Mouse (Mus musculus) megakaryocyte progenitor cell, adult 5-6 weeks (primary cell): ENCODE measurements around the gene Esam. TPM values are rescaled to one million over a fixed set of nuclear protein-coding genes. Genes with fewer than 3 reads are reported as not detected.

Experiments used
- ATAC-seq: replicated peaks from 2 replicates; pipeline ENCODE4 v1.8.0; 2016; ENCODE audit warnings: mild to moderate bottlenecking, moderate TSS enrichment, inconsistent platforms; ENCODE audit not compliant: poor library complexity
- total RNA-seq, 2 experiments: library from RNA; stranded (forward) in 1 of 2; stranded (reverse) in 1 of 2; fragments of 157-497, 149-512 nt in 1 of 2; fragments of 200-1000 nt in 1 of 2; gene quantifications; 2 replicates each; pipeline versions ENCODE4 v1.2.3 to v1.2.4; 2015 to 2017

The Esam gene
- total RNA-seq, 2 experiments from 2014 or later, result 0.29 to 0.94 TPM

DNA sequence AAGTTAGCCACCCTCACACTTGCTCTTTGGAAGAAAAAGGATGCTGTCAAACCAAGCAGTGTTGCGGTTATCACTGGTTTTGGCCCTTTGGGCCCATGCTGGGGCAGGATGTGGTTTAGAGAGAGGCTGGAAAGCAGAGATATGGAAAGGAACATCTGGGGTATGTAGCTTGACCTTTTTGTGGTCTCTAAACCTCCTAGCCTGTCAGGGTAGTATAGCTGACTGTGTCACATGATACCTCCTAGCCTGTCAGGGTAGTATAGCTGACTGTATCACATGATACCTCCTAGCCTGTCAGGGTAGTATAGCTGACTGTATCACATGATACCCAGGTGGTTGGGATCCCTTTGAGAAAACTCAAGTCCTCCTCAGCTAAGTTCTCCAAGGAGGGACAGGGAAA lies 26.4 kb downstream of the Esam start:
- ATAC-seq, result peak; percentile 64

DNA sequence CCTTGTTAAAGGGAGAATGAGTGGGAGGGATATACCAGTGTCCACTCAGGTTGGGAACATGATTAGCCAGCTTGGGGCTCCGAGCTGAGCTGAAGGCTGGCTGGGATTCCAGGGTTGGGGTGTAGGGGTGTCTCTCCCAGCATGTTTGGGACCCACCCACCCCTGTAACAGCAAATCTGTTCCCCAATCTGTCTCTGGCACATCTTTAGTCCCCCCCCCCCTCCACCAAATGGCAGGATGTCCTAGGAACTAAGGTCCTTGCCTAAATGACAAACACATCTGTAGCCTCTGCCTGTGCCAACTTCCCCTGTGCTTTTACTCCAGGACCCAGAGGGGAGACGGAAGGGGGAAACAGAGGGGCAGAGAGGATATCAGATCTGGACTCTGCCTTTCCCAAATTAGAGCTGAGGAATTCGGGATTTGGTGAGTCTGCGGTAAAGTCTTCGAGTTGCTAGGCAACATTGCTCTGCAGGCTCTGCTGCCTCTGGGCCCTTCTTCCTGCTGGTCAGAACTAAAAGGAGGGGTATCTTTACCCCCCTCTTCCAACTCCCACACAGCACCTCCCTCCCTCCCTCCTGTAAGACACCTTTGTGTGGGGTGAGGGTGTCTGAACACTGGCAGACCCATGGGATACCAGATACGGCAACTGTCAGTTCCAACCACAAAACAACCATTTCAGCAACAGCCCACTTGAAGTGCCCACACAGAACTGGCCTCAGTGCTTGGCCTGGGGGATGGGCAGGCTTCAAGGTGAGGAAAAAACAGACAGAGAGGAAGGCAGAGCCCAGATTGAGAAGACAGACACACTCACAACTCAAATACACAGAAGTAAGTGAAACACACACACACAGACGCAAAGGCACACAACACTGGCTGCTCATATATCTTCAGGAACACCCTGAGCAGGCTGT lies 27.2 kb downstream of the Esam start, which contains the start of gene Siae:
Gene Siae, plus strand, starts transcription at position 861 of the 911 bp plus-strand sequence.
- ATAC-seq, result no peak

DNA sequence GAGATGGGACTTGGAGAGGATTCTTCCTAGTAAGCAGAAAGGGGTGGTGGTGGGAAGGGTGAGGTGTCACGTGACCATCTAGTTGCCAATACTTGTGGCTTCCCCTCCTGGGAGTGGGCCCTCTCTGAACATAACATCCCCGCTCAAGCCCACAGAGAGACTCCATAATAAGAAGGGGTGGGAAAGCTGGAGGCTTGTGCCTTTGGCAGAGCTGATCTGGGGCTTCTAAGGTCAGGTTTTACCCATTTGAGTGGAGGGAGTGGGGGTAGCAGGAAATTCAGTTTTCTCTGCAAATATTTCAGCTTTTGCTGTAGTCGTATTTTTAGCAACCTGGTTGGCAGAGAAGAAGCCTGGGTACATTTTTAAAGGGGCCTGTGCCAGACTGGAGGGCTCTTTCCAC lies 28.5 kb downstream of the Esam start:
- no peak for ATAC-seq

DNA sequence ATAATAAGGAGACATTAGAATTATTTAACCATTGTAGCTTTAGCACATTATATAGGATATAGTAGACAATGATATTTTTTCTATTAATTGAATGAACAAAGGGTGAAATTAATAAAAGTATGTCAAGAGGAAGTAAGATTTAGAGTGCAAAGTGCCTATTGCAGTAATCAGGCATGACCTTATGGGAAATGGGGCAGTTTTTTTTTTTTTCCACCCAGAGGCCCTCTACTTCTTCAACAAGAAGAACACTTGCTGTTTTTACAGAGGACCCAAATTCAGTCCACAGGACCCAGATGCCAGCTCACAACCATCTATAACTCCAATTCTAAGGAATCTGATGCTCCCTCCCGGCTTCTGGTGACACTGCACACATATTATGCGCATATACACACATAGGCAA lies 32.7 kb downstream of the Esam start:
- peak; percentile 29; the same call in 1 of the 2 replicates for ATAC-seq

GRCm38 (mm10) chr9:37563805-37564204 lies 35.9 kb downstream of the Esam start:
- ATAC-seq, result no peak

- ATAC-seq, result peak; percentile 62
These were observed 39.1 kb downstream of the Esam start for GRCm38 (mm10) chr9:37567019-37567418.

- ATAC-seq, result peak; percentile 34
These were observed 39.6 kb downstream of the Esam start for GRCm38 (mm10) chr9:37567454-37567853.

- ATAC-seq, result peak; percentile 29
These were observed 40.2 kb downstream of the Esam start for GRCm38 (mm10) chr9:37567892-37568604.

- no peak for ATAC-seq
These were observed 40.8 kb downstream of the Esam start for GRCm38 (mm10) chr9:37568605-37569214.

DNA sequence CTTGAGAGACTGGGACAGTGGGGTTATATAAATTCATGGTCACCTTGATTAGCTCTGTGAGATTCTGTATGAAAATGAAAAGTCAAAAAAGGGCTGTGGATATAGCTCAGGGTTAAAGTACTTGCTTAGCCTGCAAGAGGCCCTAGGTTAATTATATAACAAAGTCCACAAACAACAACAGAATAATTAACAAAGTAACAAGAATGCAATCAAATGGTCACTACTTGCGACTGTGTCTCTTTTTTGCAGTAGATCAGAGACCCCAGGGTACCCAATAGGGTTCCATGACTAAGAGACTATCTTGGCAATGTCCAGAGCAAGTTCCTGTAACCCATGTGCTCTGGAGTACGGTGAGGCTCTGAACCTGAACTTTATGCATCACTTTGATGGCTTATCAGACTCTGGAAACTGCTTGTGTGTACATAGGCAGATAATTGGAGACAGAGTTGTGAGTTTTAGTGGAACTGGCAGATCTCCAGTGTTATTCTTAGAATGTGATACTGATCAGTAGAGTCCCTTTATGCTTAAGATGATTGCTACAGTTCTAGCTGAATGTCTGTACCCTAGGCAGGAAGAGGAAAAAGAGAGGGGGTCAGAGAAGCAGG lies 41.5 kb downstream of the Esam start:
- 0 out of 2 replicates have a peak, but pooled peaks have one; percentile 7 for ATAC-seq

- peak; percentile 4; the same call in 1 of the 2 replicates for ATAC-seq
These were observed 44.5 kb downstream of the Esam start for GRCm38 (mm10) chr9:37572204-37572876.

DNA sequence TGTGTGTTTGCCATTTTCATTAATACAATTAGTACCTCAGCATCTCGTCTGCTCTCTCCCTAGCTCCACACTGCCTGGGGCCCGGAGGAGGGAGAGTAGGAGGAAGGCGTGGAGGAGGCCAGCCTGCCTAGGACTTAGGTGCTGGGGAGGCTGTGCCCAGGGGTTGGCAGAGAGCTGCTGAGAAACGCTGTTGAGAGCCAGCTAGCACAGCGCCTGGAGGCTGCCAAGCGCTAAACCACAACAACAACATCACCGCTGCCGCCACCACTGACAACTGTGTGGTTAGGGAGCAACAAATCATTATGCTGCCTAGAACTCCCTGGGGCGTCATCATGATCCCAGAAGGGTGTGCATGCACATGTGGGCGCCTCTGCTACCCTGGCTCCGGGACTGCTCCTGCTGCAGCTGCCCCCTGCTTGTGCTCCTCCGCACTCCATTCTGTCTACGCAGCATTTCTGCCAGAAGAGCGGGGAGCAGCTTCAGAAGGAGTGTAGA lies 48.6 kb downstream of the Esam start:
- peak; percentile 86 for ATAC-seq

DNA sequence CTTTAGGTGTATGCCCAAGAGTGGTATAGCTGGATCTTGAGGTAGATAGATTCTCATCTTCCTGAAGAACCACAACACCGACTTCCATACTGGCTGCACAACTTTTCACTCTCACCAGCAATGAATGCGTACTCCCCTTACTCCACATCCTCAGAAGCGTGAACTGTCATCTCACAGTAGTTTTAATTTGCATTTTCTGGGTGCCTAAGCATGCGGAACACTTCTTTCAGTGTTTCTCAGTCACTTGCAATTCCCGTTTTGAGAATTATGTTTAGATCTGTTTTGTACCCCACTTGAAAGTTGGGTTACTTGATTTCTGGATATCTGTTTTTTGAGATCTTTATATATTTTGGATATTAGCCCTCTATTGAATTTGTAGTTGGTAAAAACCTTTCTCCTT lies 55.7 kb downstream of the Esam start:
- ATAC-seq, result no peak

- no peak for ATAC-seq
These were observed 58.8 kb downstream of the Esam start for GRCm38 (mm10) chr9:37586718-37587117.

Other genes starting within 250 kb of the Esam start
- gene Ccdc15, start 179.6 kb upstream of the Esam start, total RNA-seq (2015), result 15.9 and 20.4 TPM in 2 replicates
- 12.9 and 17.9 TPM in 2 replicates for gene Ccdc15, start 179.6 kb upstream of the Esam start, total RNA-seq (2017)
- gene Hepacam, start 160.7 kb upstream of the Esam start, total RNA-seq (2015), result not detected in 2 replicates
- gene Hepacam, start 160.7 kb upstream of the Esam start, total RNA-seq (2017), result not detected in 2 replicates
- gene Robo4, start 126.2 kb upstream of the Esam start, total RNA-seq (2015), result 0.17 and 0.86 TPM in 2 replicates
- 0.30 TPM in 1 of 2 replicates, not detected in the other for gene Robo4, start 126.2 kb upstream of the Esam start, total RNA-seq (2017)
- 0.07 and 0.32 TPM in 2 replicates for gene Robo3, start 94.8 kb upstream of the Esam start, total RNA-seq (2015)
- 0.10 TPM in 1 of 2 replicates, not detected in the other for gene Robo3, start 94.8 kb upstream of the Esam start, total RNA-seq (2017)
- gene Msantd2, start 38.8 kb upstream of the Esam start, total RNA-seq (2015), result 14.8 and 18.3 TPM in 2 replicates
- gene Msantd2, start 38.8 kb upstream of the Esam start, total RNA-seq (2017), result 21.9 and 40.8 TPM in 2 replicates
- gene Vsig2, start 11.2 kb downstream of the Esam start, total RNA-seq (2015), result not detected in 2 replicates
- not detected in 2 replicates for gene Vsig2, start 11.2 kb downstream of the Esam start, total RNA-seq (2017)
- 4.4 and 9.6 TPM in 2 replicates for gene Nrgn, start 24.8 kb downstream of the Esam start, total RNA-seq (2015)
- gene Nrgn, start 24.8 kb downstream of the Esam start, total RNA-seq (2017), result 0.54 and 3.5 TPM in 2 replicates
- 13.4 and 16.9 TPM in 2 replicates for gene Siae, start 27.6 kb downstream of the Esam start, total RNA-seq (2015)
- 9.4 and 11.8 TPM in 2 replicates for gene Siae, start 27.6 kb downstream of the Esam start, total RNA-seq (2017)
- gene Spa17, start 85.6 kb downstream of the Esam start, total RNA-seq (2015), result 2.9 and 6.7 TPM in 2 replicates
- 1.7 and 5.1 TPM in 2 replicates for gene Spa17, start 85.6 kb downstream of the Esam start, total RNA-seq (2017)
- 35.0 and 38.1 TPM in 2 replicates for gene Tbrg1, start 129.2 kb downstream of the Esam start, total RNA-seq (2015)
- gene Tbrg1, start 129.2 kb downstream of the Esam start, total RNA-seq (2017), result 39.9 and 47.8 TPM in 2 replicates
- gene Panx3, start 141.2 kb downstream of the Esam start, total RNA-seq (2015), result not detected in 2 replicates
- not detected in 2 replicates for gene Panx3, start 141.2 kb downstream of the Esam start, total RNA-seq (2017)
- not detected in 2 replicates for gene Olfr160, start 188.2 kb downstream of the Esam start, total RNA-seq (2015)
- gene Olfr160, start 188.2 kb downstream of the Esam start, total RNA-seq (2017), result not detected in 2 replicates
- gene Olfr874, start 217.0 kb downstream of the Esam start, total RNA-seq (2015), result not detected in 2 replicates
- not detected in 2 replicates for gene Olfr874, start 217.0 kb downstream of the Esam start, total RNA-seq (2017)
- not detected in 2 replicates for gene Olfr875, start 243.8 kb downstream of the Esam start, total RNA-seq (2015)
- not detected in 2 replicates for gene Olfr875, start 243.8 kb downstream of the Esam start, total RNA-seq (2017)